Mouse (Mus musculus) urinary bladder, postnatal 10 days (tissue): ENCODE data around the gene Rora.

ENCODE experiments used
- DNase-seq: peaks from one replicate; pipeline ENCODE4 v3.0.0; 2022; ENCODE audit warnings: low spot score

Gene Rora

GRCm38 (mm10) chr9:68688151-68688550 is 34.6 kb downstream of the Rora start:
- no peak for DNase-seq

GRCm38 (mm10) chr9:68689351-68689750 is 35.8 kb downstream of the Rora start:
- DNase-seq: no peak

GRCm38 (mm10) chr9:68694889-68695495 is 41.4 kb downstream of the Rora start:
- no peak for DNase-seq

- DNase-seq: no peak
Measured at GRCm38 (mm10) chr9:68695496-68695969, 41.9 kb downstream of the Rora start.

- DNase-seq: no peak
Measured at GRCm38 (mm10) chr9:68696425-68696956, 42.9 kb downstream of the Rora start.

- DNase-seq: no peak
Measured at GRCm38 (mm10) chr9:68699341-68699740, 45.8 kb downstream of the Rora start.

GRCm38 (mm10) chr9:68699856-68700255 is 46.3 kb downstream of the Rora start:
- DNase-seq: no peak

GRCm38 (mm10) chr9:68707636-68708035 is 54.0 kb downstream of the Rora start:
- DNase-seq: no peak

GRCm38 (mm10) chr9:68709232-68709631 is 55.6 kb downstream of the Rora start:
- DNase-seq: no peak

- no peak for DNase-seq
Measured at GRCm38 (mm10) chr9:68710893-68711654, 57.5 kb downstream of the Rora start.

- DNase-seq: no peak
Measured at GRCm38 (mm10) chr9:68716961-68717360, 63.4 kb downstream of the Rora start.

GRCm38 (mm10) chr9:68718427-68718826 is 64.8 kb downstream of the Rora start:
- DNase-seq: no peak

GRCm38 (mm10) chr9:68719286-68719685 is 65.7 kb downstream of the Rora start:
- DNase-seq: no peak

- no peak for DNase-seq
Measured at GRCm38 (mm10) chr9:68724636-68725285, 71.2 kb downstream of the Rora start.

GRCm38 (mm10) chr9:68727166-68727855 is 73.7 kb downstream of the Rora start:
- DNase-seq: no peak

- no peak for DNase-seq
Measured at GRCm38 (mm10) chr9:68731438-68731837, 77.9 kb downstream of the Rora start.

- no peak for DNase-seq
Measured at GRCm38 (mm10) chr9:68732929-68733328, 79.3 kb downstream of the Rora start.

- DNase-seq: no peak
Measured at GRCm38 (mm10) chr9:68735886-68736285, 82.3 kb downstream of the Rora start.

GRCm38 (mm10) chr9:68737197-68737736 is 83.7 kb downstream of the Rora start:
- DNase-seq: no peak

- no peak for DNase-seq
Measured at GRCm38 (mm10) chr9:68745931-68746646, 92.5 kb downstream of the Rora start.

GRCm38 (mm10) chr9:68756976-68757375 is 103.4 kb downstream of the Rora start:
- no peak for DNase-seq
